Mouse (Mus musculus): ENCODE results near the gene Pdk1. TPM values are rescaled to one million over a fixed set of nuclear protein-coding genes. Genes with fewer than 3 reads are reported as not detected.
"Not testable (repeated sequence)": the region's sequence is repeated elsewhere in the genome, so short reads cannot be mapped to it uniquely, and the experiment has no call there.

The Pdk1 gene
- total RNA-seq, 1 experiment from 2014 or later, result 21.5 TPM

GRCm38 (mm10) chr2:71868256-71868655, 4.8 kb upstream of the Pdk1 start:
- no peak for ATAC-seq (replicated peaks; ENCODE audit: insufficient number of reproducible peaks, low FRiP score, low TSS enrichment, poor library complexity, severe bottlenecking)

GRCm38 (mm10) chr2:71872141-71872540, 883 bp upstream of the Pdk1 start:
- no peak for ATAC-seq (replicated peaks; ENCODE audit: insufficient number of reproducible peaks, low FRiP score, low TSS enrichment, poor library complexity, severe bottlenecking)

- ATAC-seq (replicated peaks; ENCODE audit: insufficient number of reproducible peaks, low FRiP score, low TSS enrichment, poor library complexity, severe bottlenecking), result no peak
Observed at GRCm38 (mm10) chr2:71873474-71874322, 674 bp downstream of the Pdk1 start.

GRCm38 (mm10) chr2:71874422-71874821, 1.4 kb downstream of the Pdk1 start:
- ATAC-seq (replicated peaks; ENCODE audit: insufficient number of reproducible peaks, low FRiP score, low TSS enrichment, poor library complexity, severe bottlenecking), result no peak

GRCm38 (mm10) chr2:71874836-71875235, 1.8 kb downstream of the Pdk1 start:
- no peak for ATAC-seq (replicated peaks; ENCODE audit: insufficient number of reproducible peaks, low FRiP score, low TSS enrichment, poor library complexity, severe bottlenecking)

GRCm38 (mm10) chr2:71877865-71878264, 4.8 kb downstream of the Pdk1 start:
- ATAC-seq (replicated peaks; ENCODE audit: insufficient number of reproducible peaks, low FRiP score, low TSS enrichment, poor library complexity, severe bottlenecking), result no peak

- no peak for ATAC-seq (replicated peaks; ENCODE audit: insufficient number of reproducible peaks, low FRiP score, low TSS enrichment, poor library complexity, severe bottlenecking)
Observed at GRCm38 (mm10) chr2:71878441-71878840, 5.4 kb downstream of the Pdk1 start.

GRCm38 (mm10) chr2:71878943-71879342, 5.9 kb downstream of the Pdk1 start:
- no peak for ATAC-seq (replicated peaks; ENCODE audit: insufficient number of reproducible peaks, low FRiP score, low TSS enrichment, poor library complexity, severe bottlenecking)

- no peak for ATAC-seq (replicated peaks; ENCODE audit: insufficient number of reproducible peaks, low FRiP score, low TSS enrichment, poor library complexity, severe bottlenecking)
Observed at GRCm38 (mm10) chr2:71882914-71883651, 10.1 kb downstream of the Pdk1 start.

GRCm38 (mm10) chr2:71887269-71887668, 14.2 kb downstream of the Pdk1 start:
- no peak for ATAC-seq (replicated peaks; ENCODE audit: insufficient number of reproducible peaks, low FRiP score, low TSS enrichment, poor library complexity, severe bottlenecking)

- ATAC-seq (replicated peaks; ENCODE audit: insufficient number of reproducible peaks, low FRiP score, low TSS enrichment, poor library complexity, severe bottlenecking), result no peak
Observed at GRCm38 (mm10) chr2:71888437-71888836, 15.4 kb downstream of the Pdk1 start.

- ATAC-seq (replicated peaks; ENCODE audit: insufficient number of reproducible peaks, low FRiP score, low TSS enrichment, poor library complexity, severe bottlenecking), result no peak
Observed at GRCm38 (mm10) chr2:71891536-71891935, 18.5 kb downstream of the Pdk1 start.

GRCm38 (mm10) chr2:71892741-71893349, 19.8 kb downstream of the Pdk1 start:
- no peak for ATAC-seq (replicated peaks; ENCODE audit: insufficient number of reproducible peaks, low FRiP score, low TSS enrichment, poor library complexity, severe bottlenecking)

GRCm38 (mm10) chr2:71895596-71896286, 22.7 kb downstream of the Pdk1 start:
- ATAC-seq (replicated peaks; ENCODE audit: insufficient number of reproducible peaks, low FRiP score, low TSS enrichment, poor library complexity, severe bottlenecking), result no peak

GRCm38 (mm10) chr2:71897420-71897819, 24.4 kb downstream of the Pdk1 start:
- no peak for ATAC-seq (replicated peaks; ENCODE audit: insufficient number of reproducible peaks, low FRiP score, low TSS enrichment, poor library complexity, severe bottlenecking)

- 0 out of 2 replicates have a peak, but pooled peaks have one; percentile 47 for ATAC-seq (replicated peaks; ENCODE audit: insufficient number of reproducible peaks, low FRiP score, low TSS enrichment, poor library complexity, severe bottlenecking)
Observed at GRCm38 (mm10) chr2:71898335-71898856, 25.4 kb downstream of the Pdk1 start.

GRCm38 (mm10) chr2:71899886-71900285, 26.9 kb downstream of the Pdk1 start:
- no peak for ATAC-seq (replicated peaks; ENCODE audit: insufficient number of reproducible peaks, low FRiP score, low TSS enrichment, poor library complexity, severe bottlenecking)

GRCm38 (mm10) chr2:71905154-71905553, 32.1 kb downstream of the Pdk1 start:
- no peak for ATAC-seq (replicated peaks; ENCODE audit: insufficient number of reproducible peaks, low FRiP score, low TSS enrichment, poor library complexity, severe bottlenecking)

- not testable (repeated sequence) for ATAC-seq (replicated peaks; ENCODE audit: insufficient number of reproducible peaks, low FRiP score, low TSS enrichment, poor library complexity, severe bottlenecking)
Observed at GRCm38 (mm10) chr2:71906356-71906755, 33.3 kb downstream of the Pdk1 start.

All from monocyte, adult 5-6 weeks (primary cell).